Mouse (Mus musculus) neural tube, embryonic 14.5 days (tissue): Measurements from ENCODE around the gene Sectm1a. TPM values are rescaled to one million over a fixed set of nuclear protein-coding genes. Genes with fewer than 3 reads are reported as not detected.

Experiments used
- ATAC-seq: fragments of 200-750 bp; cut with Nextera tagmentation; 2 replicates; pipeline ENCODE4 v1.8.0; 2017; ENCODE audit warnings: low read depth, mild to moderate bottlenecking, moderate TSS enrichment, moderate library complexity
- H3K27ac ChIP-seq: fragments of 300-500 bp; sonication (generic); 2 replicates; pipeline ENCODE4 v1.5.1; 2014; ENCODE audit warnings: low read depth, mild to moderate bottlenecking, control low read depth, low read length, moderate library complexity, mixed read lengths
- H3K27me3 ChIP-seq: fragments of 300-500 bp; sonication (generic); 2 replicates; pipeline ENCODE4 v1.6.1; 2014; ENCODE audit warnings: low read length; ENCODE audit not compliant: control insufficient read depth, insufficient read depth
- H3K36me3 ChIP-seq: fragments of 300-500 bp; sonication (generic); 2 replicates; pipeline ENCODE4 v1.6.1; 2014; ENCODE audit warnings: low read length, mixed read lengths; ENCODE audit not compliant: control insufficient read depth, insufficient read depth
- H3K4me1 ChIP-seq: fragments of 300-500 bp; sonication (generic); 2 replicates; pipeline ENCODE4 v1.6.1; 2014; ENCODE audit warnings: low read length; ENCODE audit not compliant: control insufficient read depth, insufficient read depth
- H3K4me2 ChIP-seq: fragments of 300-500 bp; sonication (generic); 2 replicates; pipeline ENCODE4 v1.6.1; 2014; ENCODE audit warnings: mild to moderate bottlenecking, low read depth, low read length, control low read depth
- H3K4me3 ChIP-seq: fragments of 300-500 bp; sonication (generic); 2 replicates; pipeline ENCODE4 v1.5.1; 2014; ENCODE audit warnings: low read depth, low read length, control low read depth, mixed read lengths
- H3K9ac ChIP-seq: fragments of 300-500 bp; sonication (generic); replicated peaks from 2 replicates; pipeline ENCODE4 v1.6.1; 2014; ENCODE audit warnings: low read depth, mild to moderate bottlenecking, control low read depth, low read length, mixed read lengths
- H3K9me3 ChIP-seq: fragments of 300-500 bp; sonication (generic); 2 replicates; pipeline ENCODE4 v1.6.1; 2016; ENCODE audit warnings: low read length; ENCODE audit not compliant: control insufficient read depth
- WGBS: fragments of 180-500 bp; shearing (Covaris S2); extraction: QIAGEN DNeasy Blood & Tissue Kit; methylation state at CpG from one replicate; pipeline ENCODE4 v1.1.7; 2014; 5-methylcytosine and 5-hydroxymethylcytosine counted together
- polyA plus RNA-seq: library from polyadenylated mRNA; unstranded; fragments of >200 nt; fragmentation: Nextera tagmentation; extraction: Ambion mirVana; gene quantifications from 2 replicates; pipeline ENCODE4 v1.2.1, GENCODE M21; 2014

The Sectm1a gene
- polyA plus RNA-seq, 1 experiment from 2014 or later, result not detected

DNA sequence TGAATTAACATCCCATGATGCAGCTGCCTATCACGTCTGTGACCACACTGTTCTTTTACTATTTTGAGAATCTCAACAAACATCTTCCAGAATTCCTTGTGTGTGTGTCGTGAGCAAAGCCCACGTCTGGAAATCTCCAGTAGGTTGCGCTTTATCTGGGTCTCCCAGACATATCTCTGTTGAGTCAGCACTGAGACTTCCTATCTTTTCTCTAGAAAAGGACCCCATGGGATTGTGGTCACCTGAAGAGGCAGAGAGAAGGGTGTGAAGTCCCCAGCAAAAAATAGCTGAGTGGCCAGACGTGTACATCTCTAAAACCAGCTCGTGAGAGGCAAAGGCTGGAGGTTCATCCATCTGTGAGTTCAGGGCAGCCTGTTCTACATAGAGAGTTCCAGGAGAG lies 56.9 kb downstream of the Sectm1a start:
- no peaks in the 10 kb centered on the region for H3K27me3 ChIP-seq
- H3K9me3 ChIP-seq, result no peaks in the 10 kb centered on the region
- no peak overlapping the region for H3K27ac ChIP-seq
- no peaks in the 10 kb centered on the region for H3K4me1 ChIP-seq
- no peak for ATAC-seq
- 76% methylated on average over 6 of the region's 6 CpGs for WGBS
- no peak overlapping the region for H3K4me3 ChIP-seq
- no peaks in the 10 kb centered on the region for H3K36me3 ChIP-seq
- H3K9ac ChIP-seq, result no peak overlapping the region
- H3K4me2 ChIP-seq, result no peak overlapping the region

DNA sequence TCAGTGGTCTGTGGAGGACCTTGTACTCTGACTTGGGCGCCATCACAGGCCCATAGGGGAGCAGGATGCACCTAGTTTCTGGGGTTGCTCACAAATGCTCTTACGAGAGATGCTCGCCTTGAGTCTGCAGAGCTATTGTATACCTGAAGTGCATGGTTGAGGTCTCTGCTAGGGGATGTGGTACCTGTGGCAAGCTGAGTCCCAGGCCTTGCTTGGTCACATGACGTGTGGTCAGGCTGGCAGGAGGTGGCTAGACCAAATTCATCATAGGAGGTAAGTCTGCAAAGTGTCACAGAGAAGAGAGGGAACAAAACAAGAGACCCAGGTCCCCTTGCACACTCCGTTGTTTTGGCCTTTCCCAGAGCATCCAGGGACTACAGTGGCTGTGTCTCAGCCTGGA lies 61.5 kb downstream of the Sectm1a start:
- H3K4me2 ChIP-seq, result no peak overlapping the region

DNA sequence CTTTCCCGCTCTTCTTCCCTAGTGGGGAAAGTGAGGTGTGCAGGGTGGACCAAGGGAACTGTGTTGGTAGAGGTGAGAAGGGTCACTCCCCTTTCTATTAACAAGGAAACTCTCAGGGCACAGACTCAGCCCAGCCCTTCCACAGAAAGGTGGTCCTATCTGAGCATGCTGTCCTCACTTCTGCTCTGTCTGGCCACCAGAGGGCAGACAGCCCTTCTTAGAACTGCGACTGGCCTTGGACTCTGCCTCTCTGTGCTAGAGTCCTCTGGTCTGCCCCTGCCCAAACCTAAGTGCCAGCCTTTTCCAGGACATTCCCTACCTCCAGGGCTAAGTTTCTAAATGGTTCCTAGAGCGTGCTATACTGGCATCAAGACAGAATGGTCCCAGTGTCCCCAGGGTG lies 63.3 kb downstream of the Sectm1a start:
- Histone ChIP-seq H3K9me3 (no peaks in the 10 kb centered on the region), H3K4me1 (no peaks in the 10 kb centered on the region), H3K9ac (no peak overlapping the region), H3K27me3 (no peaks in the 10 kb centered on the region), H3K4me2 (no peak overlapping the region), H3K4me3 (no peak overlapping the region), H3K36me3 (no peaks in the 10 kb centered on the region), H3K27ac (no peak overlapping the region)
- 36% methylated on average over 3 of the region's 3 CpGs for WGBS
- peak; percentile 58; the same call in 1 of the 2 replicates for ATAC-seq

More for the DNA sequence above, 61.5 kb downstream of the Sectm1a start:
- Histone ChIP-seq H3K9ac (no peak overlapping the region), H3K27ac (no peak overlapping the region), H3K27me3 (no peaks in the 10 kb centered on the region), H3K9me3 (no peaks in the 10 kb centered on the region), H3K36me3 (no peaks in the 10 kb centered on the region), H3K4me3 (no peak overlapping the region), H3K4me1 (no peaks in the 10 kb centered on the region)
- ATAC-seq, result no peak
- WGBS, result 83% methylated on average over 5 of the region's 5 CpGs

Other genes starting within 250 kb of the Sectm1a start
- 6.1 and 6.7 TPM in 2 replicates for gene Ccdc57, start 148.3 kb downstream of the Sectm1a start, polyA plus RNA-seq
- gene Slc16a3, start 132.7 kb downstream of the Sectm1a start, polyA plus RNA-seq, result 2.9 and 4.6 TPM in 2 replicates
- 57.8 and 81.1 TPM in 2 replicates for gene Csnk1d, start 89.9 kb downstream of the Sectm1a start, polyA plus RNA-seq
- gene Cd7, start 41.8 kb downstream of the Sectm1a start, polyA plus RNA-seq, result not detected in 2 replicates
- gene Sectm1b, start 17.7 kb downstream of the Sectm1a start, polyA plus RNA-seq, result not detected in 2 replicates
- gene Tex19.2, start 37.5 kb upstream of the Sectm1a start, polyA plus RNA-seq, result not detected in 2 replicates
- not detected in 2 replicates for gene Tex19.1, start 64.9 kb upstream of the Sectm1a start, polyA plus RNA-seq
- gene Uts2r, start 79.1 kb upstream of the Sectm1a start, polyA plus RNA-seq, result 0.15 and 0.23 TPM in 2 replicates
- 28.2 and 37.0 TPM in 2 replicates for gene Hexdc, start 123.2 kb upstream of the Sectm1a start, polyA plus RNA-seq
- 27.2 and 32.0 TPM in 2 replicates for gene Ogfod3, start 123.5 kb upstream of the Sectm1a start, polyA plus RNA-seq
- gene Cybc1, start 148.1 kb upstream of the Sectm1a start, polyA plus RNA-seq, result 36.3 and 39.5 TPM in 2 replicates
- gene Narf, start 156.0 kb upstream of the Sectm1a start, polyA plus RNA-seq, result 93.2 and 96.5 TPM in 2 replicates
- 15.1 and 16.5 TPM in 2 replicates for gene Foxk2, start 178.8 kb upstream of the Sectm1a start, polyA plus RNA-seq